Mouse (Mus musculus) urinary bladder, postnatal 4 days (tissue): ENCODE data around the gene S100a13.

Experiments
- DNase-seq, 2 experiments: peaks; one replicate each; pipeline ENCODE4 v3.0.0; 2021 to 2022; ENCODE audit warnings: low spot score in 2 of 2

Gene S100a13

GRCm38 (mm10) chr3:90552231-90552630, 38.0 kb downstream of the S100a13 start:
- DNase-seq: no peak

- no peak for DNase-seq
Measured at GRCm38 (mm10) chr3:90555954-90556353, 41.7 kb downstream of the S100a13 start.

GRCm38 (mm10) chr3:90560008-90560628, 45.9 kb downstream of the S100a13 start, which contains the start of gene S100a3:
TSS of gene S100a3 (plus strand) at chr3:90560578.
- DNase-seq: no peak
